Mouse (Mus musculus): ENCODE measurements around the gene Zfp119b.

DNA sequence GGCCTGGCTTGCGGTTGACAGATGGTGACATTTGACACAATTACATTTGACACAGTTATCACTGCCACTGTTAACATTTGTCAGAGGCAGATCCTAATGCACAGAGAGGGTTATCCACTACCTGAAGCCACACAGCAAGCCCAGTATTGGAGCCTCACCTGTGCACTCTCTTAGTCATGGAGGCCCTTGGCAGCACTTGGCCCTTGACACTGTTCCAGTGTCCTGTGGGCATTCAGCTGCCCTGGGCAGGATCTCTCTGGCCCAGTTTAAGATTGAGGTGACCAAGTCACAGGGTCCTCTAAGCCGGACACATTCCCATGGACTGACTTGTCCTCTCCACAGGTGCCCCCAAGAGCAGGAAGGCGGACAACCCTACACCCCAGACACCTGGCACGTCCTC is 17.9 kb upstream of the Zfp119b start:
- TF ChIP-seq POLR2A (IDR thresholded peaks at IDR 0.05; ENCODE audit: insufficient read length, low read depth) (no peak), MYOG (IDR thresholded peaks at IDR 0.05; ENCODE audit: control insufficient read depth in 1 of 3, insufficient read depth in 1 of 3, insufficient read length in 2 of 3, low read depth in 2 of 3) (no peak), MYOD1 (IDR thresholded peaks at IDR 0.05; ENCODE audit: control insufficient read depth in 1 of 3, insufficient read length in 2 of 3, low read depth in 2 of 3) (no peak), CEBPB (IDR thresholded peaks at IDR 0.05; ENCODE audit: insufficient read depth, poor library complexity, severe bottlenecking) (no peak), USF1 (IDR thresholded peaks at IDR 0.05; ENCODE audit: low read depth) (no peak), POLR2AphosphoS2 (IDR thresholded peaks at IDR 0.05; ENCODE audit: insufficient read length, low read depth) (no peak), MAX (IDR thresholded peaks at IDR 0.05; ENCODE audit: low read depth) (no peak), TCF12 (IDR thresholded peaks at IDR 0.05; ENCODE audit: insufficient read depth, poor library complexity, severe bottlenecking) (no peak), E2F4 (IDR thresholded peaks at IDR 0.05; ENCODE audit: insufficient read depth) (no peak), REST (IDR thresholded peaks at IDR 0.05; ENCODE audit: insufficient read depth, insufficient read length) (no peak), TCF3 (IDR thresholded peaks at IDR 0.05; ENCODE audit: insufficient read length, low read depth) (no peak), SRF (IDR thresholded peaks at IDR 0.05; ENCODE audit: control insufficient read depth, insufficient read length, low read depth) (no peak)
